Mouse (Mus musculus) C2C12 (cell line): ENCODE measurements around the gene Prr11.

Source experiments
- CTCF ChIP-seq: IDR thresholded peaks from one replicate; pipeline ENCODE4 v1.5.1; 2011; ENCODE audit not compliant: control insufficient read depth, insufficient read depth, insufficient read length
- MAX ChIP-seq: IDR thresholded peaks from one replicate; pipeline ENCODE4 v1.6.1; 2011; ENCODE audit warnings: mild to moderate bottlenecking, control low read depth
- USF1 ChIP-seq: IDR thresholded peaks from one replicate; pipeline ENCODE4 v1.6.1; 2011; ENCODE audit warnings: low read depth, mild to moderate bottlenecking, control low read depth, moderate library complexity

GRCm38 (mm10) chr11:87060410-87060809 is 48.1 kb downstream of the Prr11 start:
- TF ChIP-seq CTCF (no peak), MAX (no peak), USF1 (no peak)
